Mouse (Mus musculus): ENCODE data around the gene Rnase13. TPM values are rescaled to one million over a fixed set of nuclear protein-coding genes. Genes with fewer than 3 reads are reported as not detected.

Rnase13 gene
- polyA plus RNA-seq (2012; rRNA removed), result 0.06 TPM in 1 of 2 replicates, not detected in the other

DNA sequence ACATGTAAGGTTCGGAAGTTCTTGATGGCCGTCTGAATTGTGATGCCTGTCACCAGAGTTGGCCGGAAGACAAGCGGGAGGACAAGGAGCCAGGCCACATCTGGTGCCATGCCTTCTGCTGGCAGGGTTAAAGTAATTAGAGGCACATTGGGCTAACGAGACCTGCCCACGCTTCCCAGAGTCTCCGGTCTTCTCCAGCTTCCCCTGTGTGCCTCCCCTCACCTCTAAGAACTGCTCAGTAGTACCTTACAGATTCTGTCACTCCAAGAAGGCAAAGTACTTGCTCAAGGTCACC lies at the start of gene Rnase13:
Gene Rnase13 (minus strand): TSS at position 203 of the 295 bp plus-strand sequence.

DNA sequence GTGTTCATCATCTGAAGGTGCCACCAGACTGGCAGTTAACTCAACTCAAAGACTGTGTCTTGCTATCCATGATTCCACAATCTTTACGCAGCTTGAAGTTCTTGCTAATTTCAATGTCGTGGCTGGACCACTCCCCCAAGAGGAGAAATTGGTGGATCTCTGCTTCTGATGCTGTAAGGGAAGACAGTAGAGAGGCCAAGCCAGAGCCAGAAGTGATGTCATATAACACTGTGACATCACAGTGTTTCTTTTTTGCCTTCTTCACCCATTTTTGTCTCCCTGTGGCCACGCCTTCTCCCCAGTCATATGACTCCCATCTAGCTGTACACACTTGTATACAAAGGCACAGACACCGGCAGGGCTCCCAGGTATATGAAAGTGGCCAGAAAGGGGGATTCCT lies 4.4 kb downstream of the Rnase13 start, which contains the start of gene Tppp2:
Gene Tppp2 (plus strand): TSS at position 301 of the 400 bp plus-strand sequence.

DNA sequence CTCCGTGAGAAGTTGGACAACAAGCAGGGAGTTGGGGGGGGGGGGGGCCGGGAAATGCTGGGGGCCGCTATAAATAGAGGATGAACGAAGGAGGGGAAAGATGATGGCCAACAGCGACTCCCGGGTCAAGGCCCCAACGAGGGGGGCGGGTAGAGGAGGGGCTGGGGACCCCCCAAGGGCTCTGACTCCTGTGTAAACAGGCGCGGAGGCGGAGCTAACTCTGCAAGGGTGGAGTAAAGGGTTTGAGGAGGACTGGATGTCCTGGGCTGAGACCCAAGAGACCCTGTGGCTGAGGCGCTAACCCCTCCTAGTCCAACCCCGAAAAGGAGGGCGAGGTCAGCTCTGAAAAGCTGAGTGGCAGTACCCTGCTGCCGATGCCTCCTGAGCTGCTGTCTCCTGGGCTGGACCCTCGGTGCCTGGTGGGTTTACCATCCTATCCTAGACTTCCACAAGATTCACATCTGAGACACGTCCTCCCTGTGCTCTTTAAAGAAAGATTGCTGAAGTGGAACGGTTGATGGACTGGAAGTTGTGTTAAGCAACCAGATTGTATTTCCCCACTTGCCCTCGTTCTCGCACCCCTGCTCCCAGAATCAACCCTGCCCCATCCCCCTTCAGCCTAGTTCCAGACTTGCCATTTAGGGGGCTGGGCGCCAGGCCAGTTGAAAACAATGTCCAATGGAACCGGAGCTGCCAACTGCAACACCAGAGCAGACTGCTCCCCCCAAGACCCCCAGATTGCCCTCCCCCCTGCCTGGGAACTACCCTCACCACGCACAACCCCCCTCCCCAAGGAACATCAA lies 8.4 kb downstream of the Rnase13 start, which contains the start of gene Ndrg2:
Gene Ndrg2 (minus strand): TSS at position 199 of the 803 bp plus-strand sequence.

DNA sequence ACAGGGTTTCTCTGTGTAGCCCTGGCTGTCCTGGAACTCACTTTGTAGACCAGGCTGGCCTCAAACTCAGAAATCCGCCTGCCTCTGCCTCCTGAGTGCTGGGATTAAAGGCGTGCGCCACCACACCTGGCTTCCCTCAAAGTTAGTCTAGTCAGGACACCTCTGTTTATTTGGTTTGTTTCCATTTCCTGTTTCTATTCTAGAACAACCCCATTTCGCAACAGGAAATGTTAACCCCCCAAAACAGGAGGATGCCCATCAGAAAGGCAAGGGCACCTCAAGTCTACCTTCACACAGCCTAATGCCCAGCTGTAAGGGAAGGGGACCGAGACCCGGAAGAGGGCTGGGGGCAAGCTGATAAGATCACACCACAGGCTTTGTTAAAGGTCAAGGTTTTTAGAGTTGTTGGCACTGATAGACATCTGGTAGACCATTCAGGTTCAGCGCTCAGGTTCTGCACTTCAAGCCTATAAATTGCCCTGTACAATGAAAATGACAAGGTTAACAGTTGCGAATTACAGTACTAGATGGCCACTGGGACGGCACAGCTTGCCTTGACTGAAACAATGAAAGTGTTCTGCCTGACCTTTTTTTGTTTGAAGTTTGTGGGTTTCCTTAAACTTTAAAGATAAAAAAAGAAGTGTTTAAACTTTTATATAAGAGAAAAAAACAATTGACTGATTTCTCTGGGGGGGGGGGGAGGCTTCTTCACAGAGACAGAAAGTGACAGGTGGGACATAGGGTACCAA lies 30.2 kb downstream of the Rnase13 start, which contains the start of gene Slc39a2:
Gene Slc39a2 (plus strand): TSS at position 699 of the 749 bp plus-strand sequence.

DNA sequence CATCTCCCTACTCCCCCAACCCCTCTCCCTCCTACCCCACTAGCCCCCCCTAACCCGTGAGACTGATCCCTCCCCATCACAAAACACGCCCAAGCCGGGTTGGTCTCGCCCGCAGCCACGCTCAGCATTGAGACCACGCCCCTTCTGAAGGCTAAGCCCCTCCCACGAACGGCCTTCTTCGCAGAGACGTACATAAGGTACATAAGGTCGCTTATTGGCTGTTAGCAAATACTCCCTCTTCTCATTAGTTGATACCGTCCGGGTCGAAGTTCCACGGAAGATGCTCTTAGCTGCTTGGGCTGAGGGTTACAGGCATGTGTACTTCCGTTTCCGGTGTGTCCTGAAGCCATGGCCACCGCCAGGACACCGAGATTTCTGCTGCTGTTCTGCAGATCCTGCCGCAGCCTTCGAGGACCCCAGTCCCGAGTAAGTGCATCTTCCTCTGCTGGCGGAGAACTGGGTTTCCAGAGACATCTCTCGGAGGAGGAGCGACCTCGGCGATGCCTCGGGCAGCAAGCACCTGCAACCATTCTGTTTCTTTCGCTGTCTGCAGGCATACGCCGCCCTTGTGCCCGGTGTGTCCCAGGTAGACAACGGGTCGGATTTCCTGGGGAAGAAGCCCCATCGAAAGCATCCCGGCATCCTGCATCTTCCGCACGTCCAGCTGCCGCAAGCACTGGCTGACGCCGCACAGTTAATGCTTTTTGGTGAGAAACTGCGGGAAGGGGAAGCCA lies 37.8 kb downstream of the Rnase13 start, which contains the start of gene Mettl17:
Gene Mettl17 (plus strand): TSS at position 245 of the 734 bp plus-strand sequence.

Other genes starting within 250 kb of the Rnase13 start
- not detected in 2 replicates for gene Gm17079, start 227.3 kb downstream of the Rnase13 start, polyA plus RNA-seq (2012; rRNA removed)
- gene Gm5800, start 205.6 kb downstream of the Rnase13 start, polyA plus RNA-seq (2012; rRNA removed), result not detected in 2 replicates
- gene Ang4, start 149.2 kb downstream of the Rnase13 start, polyA plus RNA-seq (2012; rRNA removed), result not detected in 2 replicates
- gene AY358078, start 122.7 kb downstream of the Rnase13 start, polyA plus RNA-seq (2012; rRNA removed), result not detected in 2 replicates
- not detected in 2 replicates for gene Ear6, start 69.1 kb downstream of the Rnase13 start, polyA plus RNA-seq (2012; rRNA removed)
- gene Mettl17, start 37.9 kb downstream of the Rnase13 start, polyA plus RNA-seq (2012; rRNA removed), result 20.0 and 21.5 TPM in 2 replicates
- 0.32 and 0.52 TPM in 2 replicates for gene Slc39a2, start 29.9 kb downstream of the Rnase13 start, polyA plus RNA-seq (2012; rRNA removed)
- gene Ndrg2, start 8.6 kb downstream of the Rnase13 start, polyA plus RNA-seq (2012; rRNA removed), result 87.1 and 97.7 TPM in 2 replicates
- gene Tppp2, start 4.3 kb downstream of the Rnase13 start, polyA plus RNA-seq (2012; rRNA removed), result not detected in 2 replicates
- gene Arhgef40, start 61.9 kb upstream of the Rnase13 start, polyA plus RNA-seq (2012; rRNA removed), result 66.6 and 69.1 TPM in 2 replicates
- gene Tmem253, start 92.9 kb upstream of the Rnase13 start, polyA plus RNA-seq (2012; rRNA removed), result 0.83 and 1.5 TPM in 2 replicates
- gene Zfp219, start 98.0 kb upstream of the Rnase13 start, polyA plus RNA-seq (2012; rRNA removed), result 45.3 and 51.5 TPM in 2 replicates
- not detected in 2 replicates for gene Olfr221, start 119.7 kb upstream of the Rnase13 start, polyA plus RNA-seq (2012; rRNA removed)
- gene Hnrnpc, start 181.3 kb upstream of the Rnase13 start, polyA plus RNA-seq (2012; rRNA removed), result 10.7 and 21.2 TPM in 2 replicates
- 0.41 and 1.6 TPM in 2 replicates for gene Rpgrip1, start 187.9 kb upstream of the Rnase13 start, polyA plus RNA-seq (2012; rRNA removed)

All from stomach, adult 2 months (tissue).